Mouse (Mus musculus): ENCODE measurements around the gene Clec4n.
"Not testable (repeated sequence)": the region's sequence is repeated elsewhere in the genome, so short reads cannot be mapped to it uniquely, and the experiment has no call there.

Gene Clec4n

DNA sequence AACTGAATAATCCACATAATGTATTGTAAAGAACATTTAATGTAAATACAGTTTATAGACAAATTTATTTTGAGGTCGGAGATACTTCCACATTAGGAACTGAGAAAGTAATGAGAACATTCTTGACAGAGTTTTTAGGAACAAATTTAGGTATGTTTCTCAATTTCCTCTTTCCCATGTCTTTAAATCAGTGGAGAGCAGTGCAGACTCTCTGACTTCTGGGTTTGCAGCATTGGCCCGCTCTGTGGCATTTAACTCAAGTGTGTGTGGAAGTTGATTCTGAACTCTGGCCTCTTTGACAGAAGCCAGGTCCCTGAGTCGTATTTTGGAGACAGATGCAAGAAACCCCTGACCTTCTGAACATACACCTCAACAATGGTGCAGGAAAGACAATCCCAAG is at the start of gene Clec4n:
TSS of gene Clec4n (plus strand) at position 200 of the 400 bp plus-strand sequence.
- DNase-seq (ENCODE audit: low read depth, low spot score): no peak

DNA sequence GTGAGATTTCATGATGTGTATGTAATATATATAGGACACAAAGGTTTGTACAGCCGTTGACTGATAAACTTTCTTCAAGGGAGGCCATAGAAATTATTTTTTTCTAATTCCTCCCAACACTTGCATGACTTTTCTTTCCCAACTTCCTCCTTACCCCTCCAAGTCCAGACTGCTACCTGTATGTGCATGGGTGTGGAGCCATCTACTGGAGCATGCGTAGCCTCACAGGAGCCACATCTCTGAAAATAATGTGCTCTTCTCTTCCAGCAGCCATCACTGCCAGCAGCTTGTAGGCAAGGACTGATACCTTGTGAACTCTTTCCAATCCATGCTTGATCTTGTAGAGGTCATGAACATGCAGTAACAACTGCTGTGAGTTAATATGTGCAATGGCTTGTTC is 44.8 kb upstream of the Clec4n start:
- DNase-seq (ENCODE audit: low read depth, low spot score): not testable (repeated sequence)

DNA sequence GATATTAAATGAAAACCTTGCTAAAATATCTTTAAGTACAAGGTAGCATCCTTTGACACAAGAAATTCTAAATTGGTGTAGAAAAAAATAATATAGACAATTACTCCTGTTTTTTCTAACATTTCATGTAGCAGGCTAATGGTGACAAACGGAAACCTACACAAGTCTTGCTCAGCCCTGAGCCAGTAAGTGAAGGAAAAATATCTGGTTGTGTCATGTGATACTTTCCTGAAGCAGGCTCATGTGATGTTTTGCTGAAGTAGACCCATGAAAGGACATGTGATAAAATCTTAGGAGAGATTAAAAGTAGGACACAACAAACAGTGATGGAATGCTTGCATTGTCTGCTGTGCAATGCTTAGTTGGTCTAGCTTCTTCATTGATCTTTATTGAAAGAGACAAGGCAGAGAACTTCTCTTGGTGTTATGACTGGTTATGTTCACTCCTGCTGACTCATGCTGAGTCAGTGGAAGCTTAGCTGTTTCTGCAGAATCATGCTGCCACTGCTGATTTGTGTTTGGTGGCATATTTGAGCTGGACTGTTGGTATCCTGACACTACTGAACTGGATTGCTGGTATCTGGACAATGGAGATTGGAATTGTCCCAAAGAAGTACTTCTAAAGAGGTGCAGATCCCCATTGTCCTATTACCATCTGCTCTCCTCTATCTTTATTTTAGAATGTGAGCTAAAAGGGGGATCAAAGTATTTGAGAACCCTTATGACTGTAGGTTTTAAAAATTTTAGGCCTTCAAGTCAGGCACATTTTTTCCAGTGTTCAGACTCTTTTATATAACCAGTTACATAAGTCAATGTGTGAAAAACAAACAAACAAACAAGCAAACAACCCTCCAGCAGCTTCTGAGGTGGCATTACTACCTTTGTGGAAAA is 22.2 kb upstream of the Clec4n start:
- DNase-seq (ENCODE audit: low read depth, low spot score): no peak

DNA sequence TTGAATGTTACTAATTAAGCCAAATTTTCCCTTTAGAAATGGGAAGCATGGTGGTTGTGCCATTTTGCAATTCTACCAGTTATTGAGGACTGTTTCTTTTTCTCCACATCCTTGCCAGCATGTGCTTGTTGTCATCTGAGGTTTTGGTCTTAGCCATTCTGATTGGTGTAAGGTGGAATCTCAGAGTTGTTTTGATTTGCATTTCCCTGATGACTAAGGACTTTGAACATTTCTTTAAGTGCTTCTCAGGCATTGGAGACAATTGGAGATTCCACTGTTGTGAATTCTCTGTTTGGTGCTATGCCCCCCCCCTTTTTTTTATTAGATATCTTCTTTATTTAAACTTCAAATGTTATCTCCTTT is 21.6 kb upstream of the Clec4n start:
- DNase-seq (ENCODE audit: low read depth, low spot score): not testable (repeated sequence)

DNA sequence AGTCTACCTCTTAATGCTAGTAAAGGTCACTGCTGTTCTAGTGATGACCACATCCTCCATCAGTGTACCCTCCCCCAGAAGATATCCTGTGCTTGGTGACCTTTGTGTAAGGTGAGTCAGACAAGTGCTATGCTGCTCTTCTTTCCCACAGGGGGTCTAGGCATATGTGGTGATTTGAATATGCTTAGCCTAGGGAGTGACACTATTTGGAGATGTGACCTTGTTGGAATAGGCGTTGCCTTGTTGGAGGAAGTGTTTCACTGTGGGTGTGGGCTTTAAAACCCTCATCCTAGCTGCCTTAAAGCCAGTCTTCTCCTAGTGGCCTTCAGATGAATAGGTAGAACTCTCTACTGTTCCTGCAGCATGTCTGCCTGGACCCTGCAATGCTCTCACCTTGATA is 17.9 kb upstream of the Clec4n start:
- DNase-seq (ENCODE audit: low read depth, low spot score): no peak

DNA sequence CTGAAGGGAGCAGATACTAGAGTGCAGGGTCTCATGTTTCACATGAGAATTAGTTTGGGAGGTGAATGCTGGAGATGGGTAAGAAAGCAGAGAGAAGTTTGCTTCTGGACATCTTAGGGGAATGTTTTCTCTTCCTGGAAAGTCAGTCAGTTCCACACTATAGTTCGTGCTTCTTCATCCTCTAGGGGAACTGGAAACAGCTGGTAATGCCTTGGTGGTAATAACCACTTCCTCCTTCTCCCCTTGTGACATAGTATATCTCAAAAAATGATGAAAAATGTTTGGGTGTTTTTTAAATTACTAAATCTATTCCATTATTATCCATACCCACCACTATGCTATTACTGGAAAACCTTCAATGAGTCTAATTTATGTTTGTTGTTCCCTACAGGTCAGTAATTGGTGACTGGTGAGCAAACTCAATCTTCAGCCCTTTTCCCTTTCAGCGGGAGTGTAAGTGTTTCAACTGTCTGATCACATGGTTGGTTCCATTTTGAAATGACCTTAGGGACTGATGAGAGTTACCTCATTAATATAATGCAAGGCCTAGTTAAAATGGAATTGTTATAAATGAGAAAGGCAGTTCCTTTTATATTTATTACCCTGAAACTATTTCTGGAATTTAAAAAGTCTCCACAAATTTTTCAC is 2.0 kb upstream of the Clec4n start:
- peak; percentile 14 for DNase-seq (ENCODE audit: low read depth, low spot score)

DNA sequence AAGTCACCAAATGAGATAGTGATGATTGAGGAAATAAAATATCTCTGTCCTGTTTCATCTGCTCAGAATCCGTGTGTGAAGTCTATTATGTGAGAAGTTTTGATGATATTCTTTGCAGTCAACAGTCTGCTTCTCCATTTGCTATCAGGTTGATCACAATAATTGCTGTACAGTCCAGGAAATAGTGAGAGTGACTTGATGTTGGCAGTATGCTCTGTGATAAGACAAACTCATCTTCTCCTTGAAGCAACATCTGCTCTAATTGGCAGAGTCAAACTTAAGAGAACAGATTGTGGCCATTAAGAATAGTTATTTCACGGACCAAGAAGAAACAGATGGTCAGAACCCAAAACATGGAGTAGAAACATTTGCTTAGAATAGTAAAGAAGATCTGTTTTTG is 1.5 kb downstream of the Clec4n start:
- DNase-seq (ENCODE audit: low read depth, low spot score): no peak

DNA sequence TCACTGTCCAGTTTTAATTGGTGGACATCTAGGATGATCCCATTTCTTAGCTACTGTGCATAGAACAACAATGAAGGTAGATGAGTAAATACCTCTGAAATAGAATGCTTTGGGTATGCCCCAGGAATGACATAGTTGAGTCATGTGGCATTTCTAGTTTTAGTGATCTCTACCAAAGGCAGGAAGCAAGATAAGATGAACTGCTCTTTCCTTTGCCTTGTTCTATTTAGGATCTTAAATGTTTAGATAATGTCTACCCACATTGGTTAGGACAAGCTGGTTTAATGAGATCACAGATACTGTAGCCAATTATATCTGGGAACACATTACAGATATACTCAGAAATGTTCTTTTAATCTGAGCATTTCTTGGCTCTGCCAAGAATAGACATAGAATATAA is 7.9 kb downstream of the Clec4n start:
- DNase-seq (ENCODE audit: low read depth, low spot score): no peak

DNA sequence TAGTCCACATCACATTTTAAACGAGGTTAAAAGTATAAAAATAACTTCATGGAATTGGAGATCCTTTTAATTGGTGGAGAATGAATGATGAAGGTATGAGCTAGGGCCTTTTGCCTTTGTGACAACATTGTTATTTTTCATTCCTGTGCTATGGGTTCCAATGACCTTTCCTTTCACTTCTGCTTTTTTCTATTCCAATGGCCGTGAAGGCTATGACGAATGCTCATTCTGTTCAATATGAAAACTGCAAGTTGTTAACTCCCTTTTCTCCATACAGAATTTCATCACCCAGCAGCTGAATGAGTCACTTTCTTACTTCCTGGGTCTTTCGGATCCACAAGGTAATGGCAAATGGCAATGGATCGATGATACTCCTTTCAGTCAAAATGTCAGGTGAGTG is 14.6 kb downstream of the Clec4n start:
- no peak for DNase-seq (ENCODE audit: low read depth, low spot score)

DNA sequence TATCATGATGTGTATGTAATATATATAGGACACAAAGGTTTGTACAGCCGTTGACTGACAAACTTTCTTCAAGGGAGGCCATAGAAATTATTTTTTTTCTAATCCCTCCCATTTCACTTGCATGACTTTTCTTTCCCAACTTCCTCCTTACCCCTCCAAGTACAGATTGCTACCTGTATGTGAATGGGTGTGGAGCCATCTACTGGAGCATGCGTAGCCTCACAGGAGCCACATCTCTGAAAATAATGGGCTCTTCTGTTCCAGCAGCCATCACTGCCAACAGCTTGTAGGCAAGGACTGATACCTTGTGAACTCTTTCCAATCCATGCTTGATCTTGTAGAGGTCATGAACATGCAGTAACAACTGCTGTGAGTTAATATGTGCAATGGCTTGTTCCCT is 19.2 kb downstream of the Clec4n start:
- not testable (repeated sequence) for DNase-seq (ENCODE audit: low read depth, low spot score)

DNA sequence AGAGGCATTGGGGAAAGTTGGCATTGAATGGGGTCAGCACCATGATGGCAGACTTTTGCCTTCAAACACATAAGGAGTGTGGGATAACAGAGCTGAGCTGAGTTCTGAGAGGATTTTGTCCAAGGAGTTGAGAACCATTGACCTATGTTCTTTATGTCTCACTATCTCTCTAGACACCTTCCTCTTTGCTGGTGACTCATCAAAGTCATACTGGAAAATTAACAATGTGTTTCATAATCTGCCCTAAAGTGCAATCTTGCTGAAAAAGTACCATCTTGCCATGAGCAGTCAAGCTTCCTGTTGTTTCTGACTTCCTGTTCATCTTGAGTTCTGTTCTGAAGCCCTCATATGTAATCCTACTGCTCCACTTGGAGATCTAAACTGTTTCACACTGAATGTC is 23.1 kb downstream of the Clec4n start:
- DNase-seq (ENCODE audit: low read depth, low spot score): peak; percentile 18

DNA sequence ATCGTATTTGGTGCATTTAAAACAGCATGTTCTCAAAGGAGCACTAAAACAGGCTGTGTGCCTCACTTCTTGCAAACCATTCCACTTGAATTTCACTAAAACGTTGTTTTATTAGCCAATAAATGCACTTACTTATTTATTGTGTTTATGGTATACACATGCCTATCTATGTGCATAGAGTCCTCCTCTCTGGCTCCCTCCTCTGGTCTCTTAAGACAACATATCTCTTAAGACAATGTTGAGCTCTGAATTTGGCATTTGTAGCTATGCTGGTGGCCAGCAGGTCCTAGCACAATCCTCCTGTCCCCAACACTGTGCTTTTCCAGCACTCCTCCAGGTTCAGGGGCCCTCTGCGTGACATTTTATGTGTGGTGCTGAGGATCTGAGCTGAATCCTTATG is 29.3 kb downstream of the Clec4n start:
- no peak for DNase-seq (ENCODE audit: low read depth, low spot score)

DNA sequence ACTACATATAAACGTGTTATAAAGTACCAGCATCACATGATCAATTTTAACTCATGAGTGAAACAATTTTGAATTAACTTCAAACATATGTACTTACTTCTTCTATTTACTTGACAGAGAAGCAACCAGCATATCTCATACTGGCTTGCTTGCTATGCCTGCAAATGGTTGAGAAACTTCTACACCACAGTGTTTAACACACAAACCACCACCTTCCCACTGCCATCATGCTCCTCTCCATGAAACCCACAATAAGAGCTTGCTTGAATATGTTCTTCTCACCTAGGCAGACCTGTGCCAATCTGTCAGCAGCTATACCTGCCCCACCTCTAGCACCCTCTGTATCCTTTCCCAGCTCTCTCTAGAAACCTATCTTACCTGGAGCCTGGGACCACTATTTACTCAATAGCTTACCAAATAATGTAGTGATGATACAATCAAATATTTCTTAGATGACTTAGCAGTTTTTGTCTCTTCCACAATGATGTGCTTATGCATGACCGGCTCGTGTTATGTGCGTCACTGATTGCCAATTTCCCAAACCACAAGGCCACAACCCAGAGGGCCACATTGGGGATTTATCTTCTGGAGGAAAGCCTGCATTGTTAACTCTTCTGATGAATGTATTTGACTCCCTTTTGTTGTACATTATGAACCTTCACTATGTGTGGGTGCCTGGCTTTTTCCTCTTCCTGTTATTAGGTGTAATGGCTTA is 30.4 kb downstream of the Clec4n start:
- DNase-seq (ENCODE audit: low read depth, low spot score): no peak

DNA sequence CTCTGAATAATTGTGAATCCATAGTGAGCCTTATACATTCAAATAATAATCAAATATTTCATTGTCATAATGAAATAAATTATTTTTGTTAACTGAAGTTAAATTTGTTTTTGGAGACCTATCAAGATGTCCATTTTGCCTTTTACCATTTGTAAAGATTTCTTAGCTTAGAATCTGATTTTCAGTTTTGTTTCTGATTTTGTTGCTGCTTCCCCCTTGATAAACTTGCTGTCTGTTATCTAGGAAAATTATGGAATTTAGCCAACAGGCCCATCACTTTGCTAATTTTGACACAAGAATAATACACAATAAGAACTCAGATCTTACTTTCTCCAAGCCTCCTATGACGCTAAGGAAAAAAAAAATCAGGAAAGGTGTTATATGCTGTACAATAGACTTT is 31.2 kb downstream of the Clec4n start:
- DNase-seq (ENCODE audit: low read depth, low spot score): no peak

DNA sequence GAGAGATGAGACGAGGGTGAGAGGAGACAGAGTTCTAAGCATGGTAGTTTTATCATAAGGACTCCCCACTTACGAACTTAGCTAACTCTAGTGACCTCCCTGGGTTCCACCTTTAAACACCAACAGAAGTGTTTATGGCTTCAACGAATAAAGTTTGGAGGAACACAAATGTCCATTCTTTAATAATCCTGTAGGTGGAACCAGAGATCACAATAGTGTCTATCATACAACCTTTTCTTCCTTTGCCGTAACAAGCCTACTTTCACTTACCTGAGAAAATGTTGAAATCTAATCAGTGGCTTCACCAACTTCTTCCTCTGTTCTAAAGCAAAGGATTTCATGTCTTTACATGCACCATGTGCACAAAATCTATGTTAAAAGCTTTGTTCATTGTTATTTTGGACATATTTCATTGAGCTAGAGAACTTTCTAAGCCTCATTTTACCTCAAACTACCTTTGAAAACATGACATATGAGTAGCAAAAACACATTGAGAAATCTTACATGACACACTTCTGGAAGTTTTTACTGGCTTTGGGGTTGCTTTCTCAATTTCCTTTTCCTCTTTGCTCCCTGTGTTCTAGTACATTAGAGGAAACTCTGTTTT is 32.0 kb downstream of the Clec4n start, which contains the start of gene Clec4d:
TSS of gene Clec4d (plus strand) at position 557 of the 607 bp plus-strand sequence.
- no peak for DNase-seq (ENCODE audit: low read depth, low spot score)

DNA sequence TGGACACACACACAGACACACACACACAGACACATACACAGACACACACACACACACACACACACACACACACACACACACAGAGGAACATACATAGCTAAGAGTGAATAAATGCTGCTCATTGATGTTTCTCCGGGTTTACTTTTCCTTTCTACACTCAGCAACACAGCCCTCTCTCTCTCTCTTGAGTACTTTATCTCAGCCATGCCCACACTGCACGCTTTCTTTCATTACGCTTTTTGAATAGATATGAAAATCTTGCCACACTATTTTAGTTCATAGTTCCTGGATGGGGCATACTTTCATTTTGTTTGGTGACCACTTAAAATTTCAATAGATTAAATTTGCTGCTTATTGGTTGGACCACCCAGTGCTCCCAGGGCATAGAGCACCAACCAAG is 34.6 kb downstream of the Clec4n start:
- DNase-seq (ENCODE audit: low read depth, low spot score): no peak

DNA sequence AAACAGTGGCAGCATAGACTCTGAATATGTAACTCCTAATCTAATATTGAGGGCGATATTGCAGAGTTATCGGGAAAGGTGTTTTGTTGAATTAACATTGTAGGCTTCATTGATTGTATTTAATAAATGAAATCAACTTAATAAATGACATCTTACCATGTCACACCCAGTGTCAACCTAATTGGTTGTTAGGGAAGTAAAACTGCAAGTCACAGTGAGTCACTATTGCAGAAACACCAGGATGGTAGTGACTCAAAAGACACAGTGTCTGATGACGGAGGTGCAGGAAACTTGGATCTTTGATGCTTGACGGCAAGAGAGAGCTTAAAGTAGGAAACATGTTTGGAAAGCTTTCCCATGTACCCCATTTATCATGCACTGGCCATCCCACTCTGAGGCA is 36.2 kb downstream of the Clec4n start:
- no peak for DNase-seq (ENCODE audit: low read depth, low spot score)

DNA sequence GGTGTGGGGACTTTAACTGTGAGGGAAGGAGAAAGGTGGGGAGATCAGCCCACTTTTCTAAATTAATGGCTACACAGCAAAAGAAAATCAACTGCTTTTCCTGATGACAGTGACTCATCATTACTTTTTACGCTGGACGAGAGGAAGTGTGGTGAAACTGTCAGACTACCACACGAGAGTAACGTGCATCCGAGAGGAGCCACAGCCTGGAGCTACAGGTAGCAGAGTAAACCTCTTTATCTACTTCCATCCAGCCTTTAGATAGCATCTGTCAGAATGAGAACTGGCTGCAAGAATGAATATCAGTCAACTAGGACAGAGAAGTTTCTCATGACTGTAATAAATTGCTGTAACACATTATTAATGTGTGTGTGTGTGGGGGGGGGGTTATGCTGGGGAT is 37.3 kb downstream of the Clec4n start:
- no peak for DNase-seq (ENCODE audit: low read depth, low spot score)

DNA sequence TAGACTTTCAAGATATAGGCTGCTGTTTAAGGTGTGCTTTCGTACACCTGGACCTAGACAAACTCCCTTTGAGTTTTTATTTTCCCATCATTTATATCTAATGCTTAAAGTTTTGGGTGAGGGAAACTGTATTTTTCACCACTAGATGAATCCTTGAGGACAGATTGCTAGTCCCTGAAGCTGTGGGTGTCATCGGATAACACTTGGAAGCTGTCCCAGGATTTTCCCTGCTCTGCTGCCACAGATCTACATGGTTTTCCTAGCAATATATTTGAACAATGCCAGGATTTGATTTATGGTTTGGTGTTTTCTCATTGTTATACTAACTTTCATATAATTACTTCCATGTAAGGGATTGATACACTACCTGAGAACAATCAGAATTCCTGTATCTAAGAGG is 49.8 kb downstream of the Clec4n start:
- DNase-seq (ENCODE audit: low read depth, low spot score): no peak

DNA sequence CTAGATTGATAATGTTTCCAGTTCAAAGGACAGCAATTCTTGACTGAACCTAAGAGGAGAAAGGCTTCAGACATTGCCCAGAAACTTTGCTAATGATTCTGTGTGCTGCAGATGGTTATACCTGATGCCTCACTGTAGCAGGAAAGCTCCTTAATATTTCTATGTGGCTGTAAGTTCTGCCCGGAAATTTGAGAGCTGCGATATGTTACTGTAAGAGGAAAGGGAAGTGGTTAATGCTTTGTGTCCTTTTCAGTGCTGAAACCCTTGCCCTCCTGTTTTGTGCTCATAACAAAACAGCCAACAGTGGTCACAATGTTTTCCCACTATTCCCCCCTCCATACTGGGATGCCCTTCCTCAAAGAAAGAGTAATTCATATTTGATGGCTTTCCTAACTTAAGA is 56.7 kb downstream of the Clec4n start:
- DNase-seq (ENCODE audit: low read depth, low spot score): no peak

DNA sequence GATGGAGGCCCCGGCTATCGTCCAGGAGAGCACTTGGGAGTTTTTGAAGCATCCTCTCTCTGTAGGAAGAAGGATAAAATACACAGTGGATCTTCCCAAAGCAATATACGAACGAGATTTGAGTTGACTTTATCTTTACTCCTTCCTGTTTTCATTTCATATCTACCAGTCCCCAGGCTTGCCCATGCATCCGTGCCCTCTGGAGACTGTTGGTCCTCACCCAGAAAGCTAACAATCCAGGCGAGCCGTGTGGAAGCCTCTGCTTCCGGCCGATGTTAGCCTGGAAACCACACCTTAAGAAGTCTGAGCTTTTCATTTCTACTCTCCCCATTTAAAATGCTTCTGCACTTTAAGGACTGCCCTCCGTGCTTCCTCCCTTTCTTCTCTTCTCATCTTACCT is 59.3 kb downstream of the Clec4n start:
- DNase-seq (ENCODE audit: low read depth, low spot score): no peak

DNA sequence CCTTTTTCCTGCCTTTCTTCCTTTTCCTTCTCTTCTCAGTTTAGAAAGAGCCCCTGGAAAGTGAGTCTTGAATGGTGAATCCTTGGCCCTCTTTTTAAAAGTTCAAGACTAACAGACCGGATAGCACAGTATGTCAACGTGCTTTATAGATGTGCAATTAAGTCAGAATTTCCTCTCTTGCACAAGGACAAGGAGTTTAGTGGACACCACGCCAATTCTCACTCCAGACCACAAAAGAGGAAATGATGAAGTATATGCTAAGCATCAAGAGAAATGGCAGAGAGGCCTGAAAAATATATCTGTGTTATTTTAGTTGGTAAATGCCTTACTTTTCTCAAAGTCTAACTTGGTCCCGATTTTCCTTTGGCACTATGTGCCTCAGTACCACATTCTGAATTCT is 60.1 kb downstream of the Clec4n start, which contains the start of gene Clec4e:
TSS of gene Clec4e (minus strand) at position 118 of the 400 bp plus-strand sequence.
- DNase-seq (ENCODE audit: low read depth, low spot score): no peak

All from skeletal muscle tissue, adult 2 months (tissue).